Mouse (Mus musculus) stomach, embryonic 14.5 days (tissue): Measurements from ENCODE around the gene Ifrd1. TPM values are rescaled to one million over a fixed set of nuclear protein-coding genes. Genes with fewer than 3 reads are reported as not detected.

ENCODE experiments used
- ATAC-seq: fragments of 200-750 bp; cut with Nextera tagmentation; 2 replicates; pipeline ENCODE4 v1.8.0; 2017; ENCODE audit warnings: low read depth, moderate TSS enrichment; ENCODE audit not compliant: insufficient number of reproducible peaks, insufficient read depth, low FRiP score
- H3K27ac ChIP-seq: fragments of 300-500 bp; sonication (generic); 2 replicates; pipeline ENCODE4 v1.5.1; 2014; ENCODE audit warnings: mild to moderate bottlenecking, low read length, moderate library complexity, mixed read lengths
- H3K27me3 ChIP-seq: fragments of 300-500 bp; sonication (generic); 2 replicates; pipeline ENCODE4 v1.6.1; 2014; ENCODE audit warnings: low read length, control low read depth, mixed read lengths; ENCODE audit not compliant: control insufficient read depth, insufficient read depth
- H3K36me3 ChIP-seq: fragments of 300-500 bp; sonication (generic); 2 replicates; pipeline ENCODE4 v1.6.1; 2014; ENCODE audit warnings: mild to moderate bottlenecking, control low read depth, low read length, moderate library complexity, mixed read lengths; ENCODE audit not compliant: control insufficient read depth, insufficient read depth
- H3K4me1 ChIP-seq: fragments of 300-500 bp; sonication (generic); 2 replicates; pipeline ENCODE4 v1.6.1; 2014; ENCODE audit warnings: low read length, control low read depth, mixed read lengths; ENCODE audit not compliant: control insufficient read depth, insufficient read depth
- H3K4me2 ChIP-seq: fragments of 300-500 bp; sonication (generic); replicated peaks from 2 replicates; pipeline ENCODE4 v1.6.1; 2014; ENCODE audit warnings: low read depth, low read length, control low read depth
- H3K4me3 ChIP-seq: fragments of 300-500 bp; sonication (generic); 2 replicates; pipeline ENCODE4 v1.5.1; 2014; ENCODE audit warnings: low read depth, low read length, control low read depth
- H3K9ac ChIP-seq: fragments of 300-500 bp; sonication (generic); replicated peaks from 2 replicates; pipeline ENCODE4 v1.6.1; 2014; ENCODE audit warnings: low read depth, mild to moderate bottlenecking, control low read depth, low read length, moderate library complexity, mixed read lengths
- H3K9me3 ChIP-seq: fragments of 300-500 bp; sonication (generic); 2 replicates; pipeline ENCODE4 v1.6.1; 2016; ENCODE audit warnings: low read depth, low read length, control low read depth; ENCODE audit not compliant: control insufficient read depth
- whole genome bisulfite sequencing: fragments of 180-500 bp; shearing (Covaris S2); extraction: QIAGEN DNeasy Blood & Tissue Kit; methylation state at CpG from one replicate; pipeline ENCODE4 v1.1.7; 2014; 5-methylcytosine and 5-hydroxymethylcytosine counted together
- polyA plus RNA-seq: library from polyadenylated mRNA; unstranded; fragments of >200 nt; fragmentation: Nextera tagmentation; extraction: Ambion mirVana; gene quantifications from 2 replicates; pipeline ENCODE4 v1.2.1, GENCODE M21; 2014

The Ifrd1 gene
- polyA plus RNA-seq, 1 experiment from 2014 or later: 86.2 TPM

- no peak for ATAC-seq
- H3K27ac ChIP-seq: no peak overlapping the region
- WGBS: 79% methylated on average over 6 of the region's 6 CpGs
- peaks cover 27% of the 10 kb centered on the region for H3K36me3 ChIP-seq
- no peak overlapping the region for H3K4me3 ChIP-seq
- H3K9ac ChIP-seq: no peak overlapping the region
- H3K4me2 ChIP-seq: no peak overlapping the region
- no peaks in the 10 kb centered on the region for H3K9me3 ChIP-seq
- no peaks in the 10 kb centered on the region for H3K27me3 ChIP-seq
- H3K4me1 ChIP-seq: no peaks in the 10 kb centered on the region
Observed at GRCm38 (mm10) chr12:40200484-40201235, 47.6 kb downstream of the Ifrd1 start.

GRCm38 (mm10) chr12:40199795-40200402 lies 48.4 kb downstream of the Ifrd1 start:
- H3K4me3 ChIP-seq: no peak overlapping the region
- no peak overlapping the region for H3K27ac ChIP-seq
- no peak overlapping the region for H3K4me2 ChIP-seq
- H3K9ac ChIP-seq: no peak overlapping the region
- peaks cover 20% of the 10 kb centered on the region for H3K36me3 ChIP-seq
- no peaks in the 10 kb centered on the region for H3K9me3 ChIP-seq
- H3K4me1 ChIP-seq: no peaks in the 10 kb centered on the region
- no peaks in the 10 kb centered on the region for H3K27me3 ChIP-seq
- no peak for ATAC-seq
- WGBS: 45% methylated on average over 7 of the region's 7 CpGs

GRCm38 (mm10) chr12:40199302-40199701 lies 49.0 kb downstream of the Ifrd1 start, which contains the start of gene Lsmem1:
Gene Lsmem1 (minus strand): TSS chr12:40199490.
- no peak for ATAC-seq
- WGBS: 81% methylated on average over 8 of the region's 8 CpGs

GRCm38 (mm10) chr12:40198427-40198826 lies 49.9 kb downstream of the Ifrd1 start:
- Histone ChIP-seq H3K36me3 (peaks cover 9% of the 10 kb centered on the region; the same call in 1 of the 2 replicates), H3K27me3 (no peaks in the 10 kb centered on the region), H3K27ac (no peak overlapping the region), H3K4me3 (no peak overlapping the region), H3K9ac (no peak overlapping the region), H3K9me3 (no peaks in the 10 kb centered on the region), H3K4me1 (no peaks in the 10 kb centered on the region), H3K4me2 (no peak overlapping the region)
- 84% methylated on average over 9 of the region's 9 CpGs for WGBS
- ATAC-seq: no peak

More at GRCm38 (mm10) chr12:40199302-40199701, 49.0 kb downstream of the Ifrd1 start, which contains the start of gene Lsmem1:
- no peak within 1 kb of the TSS for H3K4me3 ChIP-seq
- peaks cover 14% of the 10 kb centered on the region; the same call in 1 of the 2 replicates for H3K36me3 ChIP-seq
- no peaks in the 10 kb centered on the region for H3K27me3 ChIP-seq
- no peaks in the 10 kb centered on the region for H3K9me3 ChIP-seq
- H3K9ac ChIP-seq: no peak within 1 kb of the TSS
- no peaks in the 10 kb centered on the region for H3K4me1 ChIP-seq
- no peak within 1 kb of the TSS for H3K27ac ChIP-seq
- no peak within 1 kb of the TSS for H3K4me2 ChIP-seq

GRCm38 (mm10) chr12:40198019-40198418 lies 50.3 kb downstream of the Ifrd1 start:
- Histone ChIP-seq H3K4me2 (no peak overlapping the region), H3K27me3 (no peaks in the 10 kb centered on the region), H3K9ac (no peak overlapping the region), H3K4me3 (no peak overlapping the region), H3K9me3 (no peaks in the 10 kb centered on the region), H3K27ac (no peak overlapping the region), H3K4me1 (no peaks in the 10 kb centered on the region), H3K36me3 (peaks cover 9% of the 10 kb centered on the region; the same call in 1 of the 2 replicates)
- 82% methylated on average over 5 of the region's 5 CpGs for WGBS
- no peak for ATAC-seq

- Histone ChIP-seq H3K27ac (no peak overlapping the region), H3K36me3 (peaks cover 5% of the 10 kb centered on the region; the same call in 1 of the 2 replicates), H3K4me3 (no peak overlapping the region), H3K4me1 (no peaks in the 10 kb centered on the region), H3K27me3 (no peaks in the 10 kb centered on the region), H3K4me2 (no peak overlapping the region), H3K9me3 (no peaks in the 10 kb centered on the region), H3K9ac (no peak overlapping the region)
- ATAC-seq: no peak
Observed at GRCm38 (mm10) chr12:40197511-40197910, 50.8 kb downstream of the Ifrd1 start.

- no peaks in the 10 kb centered on the region for H3K36me3 ChIP-seq
- no peak overlapping the region for H3K9ac ChIP-seq
- H3K4me3 ChIP-seq: no peak overlapping the region
- no peak overlapping the region for H3K4me2 ChIP-seq
- H3K27me3 ChIP-seq: no peaks in the 10 kb centered on the region
- H3K4me1 ChIP-seq: no peaks in the 10 kb centered on the region
- H3K27ac ChIP-seq: no peak overlapping the region
- WGBS: 89% methylated on average over 3 of the region's 3 CpGs
- H3K9me3 ChIP-seq: no peaks in the 10 kb centered on the region
- ATAC-seq: no peak
Observed at GRCm38 (mm10) chr12:40185474-40185873, 62.8 kb downstream of the Ifrd1 start.

- 63% methylated on average over 6 of the region's 6 CpGs for WGBS
- Histone ChIP-seq H3K27ac (no peak overlapping the region), H3K4me3 (no peak overlapping the region), H3K27me3 (no peaks in the 10 kb centered on the region), H3K4me2 (no peak overlapping the region), H3K36me3 (no peaks in the 10 kb centered on the region), H3K4me1 (no peaks in the 10 kb centered on the region), H3K9ac (no peak overlapping the region), H3K9me3 (no peaks in the 10 kb centered on the region)
- ATAC-seq: no peak
Observed at GRCm38 (mm10) chr12:40177089-40177488, 71.2 kb downstream of the Ifrd1 start.
